Mouse (Mus musculus): Measurements from ENCODE around the gene Rgs6. TPM values are rescaled to one million over a fixed set of nuclear protein-coding genes. Genes with fewer than 3 reads are reported as not detected.

The Rgs6 gene
- total and polyA plus RNA-seq, 3 experiments, result not detected

DNA sequence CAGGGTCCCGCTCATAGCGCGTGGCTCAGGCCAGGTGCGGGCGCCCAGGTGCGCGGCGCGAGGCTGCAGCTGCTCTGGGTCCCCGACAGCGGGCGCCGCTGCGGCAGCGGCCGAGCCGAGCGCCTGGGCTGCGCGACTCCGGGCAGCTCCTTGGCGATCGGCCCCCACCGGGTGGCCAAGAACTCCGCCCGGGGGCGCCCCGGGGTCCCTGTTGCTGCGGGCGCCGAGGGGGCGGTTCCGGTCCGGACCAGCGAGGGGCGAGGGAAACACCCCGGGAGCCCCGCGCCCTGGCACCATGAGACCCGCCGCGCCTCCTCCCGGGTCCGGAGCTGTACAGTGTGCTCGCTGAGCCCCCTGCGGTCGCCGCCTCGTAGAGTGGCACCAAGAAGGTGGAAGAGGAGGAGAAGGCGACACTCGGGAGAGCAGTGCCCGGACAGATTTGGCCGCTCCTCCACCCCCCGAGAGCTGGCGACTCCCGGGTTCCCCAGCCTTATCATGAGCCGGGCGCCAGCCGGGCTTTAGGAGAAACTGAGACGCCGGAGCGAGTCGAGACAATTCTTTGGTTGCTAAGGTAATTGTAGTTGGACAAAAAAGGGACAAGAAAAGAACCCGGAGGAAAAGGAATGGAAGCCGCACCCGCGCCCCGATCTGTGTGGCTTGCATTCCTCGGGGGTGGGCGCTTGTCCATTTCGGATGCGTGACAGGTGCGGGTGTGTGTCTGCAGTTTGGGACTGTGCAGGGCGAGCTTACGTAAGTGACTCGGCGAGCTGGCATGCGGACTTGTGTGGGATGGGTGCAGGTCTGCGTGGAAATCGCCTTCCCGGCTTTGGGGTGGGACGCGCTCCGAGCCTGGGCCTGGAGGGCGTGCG lies 29.0 kb downstream of the Rgs6 start:
- DNase-seq (ENCODE audit: extremely low read depth), result no peak
- dilution Hi-C loops (cut with MboI; ENCODE audit: extremely low pct_ligation_motif_present, extremely low pct_unique_long_range_greater_than_20kb, low sequenced_read_pairs), result no loop called here
- Histone ChIP-seq H3K4me2 (ENCODE audit: insufficient read depth, low read depth, poor library complexity, severe bottlenecking) (no peak overlapping the region), H3K4me3 (replicated peaks in 1 of 3; ENCODE audit: low read depth in 2 of 3, low read length in 2 of 3, poor library complexity in 1 of 3) (no peak overlapping the region), H3K4me1 (ENCODE audit: control insufficient read depth in 1 of 2, insufficient read depth in 2 of 2) (peaks cover 0 to 21% of the 10 kb centered on the region in 2 experiments; a peak in 2 of 4 replicates), H3K27me3 (replicated peaks) (no peaks in the 10 kb centered on the region), H3K36me3 (replicated peaks in 1 of 2; ENCODE audit: control insufficient read depth in 1 of 2, insufficient read depth in 1 of 2, low read length in 1 of 2) (no peaks in the 10 kb centered on the region), H3K27ac (ENCODE audit: insufficient read depth, low read depth) (no peak overlapping the region), H3K9me3 (replicated peaks; ENCODE audit: low read length) (no peaks in the 10 kb centered on the region), H3K9ac (ENCODE audit: insufficient read depth, low read depth) (no peak overlapping the region), H3K79me2 (replicated peaks; ENCODE audit: control insufficient read depth, extremely low read depth, insufficient read depth, poor library complexity, severe bottlenecking) (no peaks in the 10 kb centered on the region)
- in situ Hi-C loops (cut with MboI; ENCODE audit: low pct_ligation_motif_present, low pct_unique_long_range_greater_than_20kb, low sequenced_read_pairs), result no loop called here
- TF ChIP-seq MEF2A (IDR thresholded peaks at IDR 0.05; ENCODE audit: borderline replicate concordance, low read depth, low read length), result no peak
- no peak for TF ChIP-seq MAX (IDR thresholded peaks at IDR 0.05; ENCODE audit: low read length)
- TF ChIP-seq E2F4 (IDR thresholded peaks at IDR 0.05; ENCODE audit: insufficient replicate concordance, low read depth, low read length), result no peak
- no peak for TF ChIP-seq HCFC1 (IDR thresholded peaks at IDR 0.05; ENCODE audit: low read depth, low read length)
- no peak for TF ChIP-seq ZKSCAN1 (IDR thresholded peaks at IDR 0.05; ENCODE audit: borderline replicate concordance, low read depth, low read length)
- no peak for TF ChIP-seq SMC3 (IDR thresholded peaks at IDR 0.05; ENCODE audit: low read depth, low read length)
- TF ChIP-seq MAZ (IDR thresholded peaks at IDR 0.05; ENCODE audit: low read depth, low read length), result no peak
- no peak for TF ChIP-seq ZC3H11A (IDR thresholded peaks at IDR 0.05; ENCODE audit: low read depth, low read length)
- TF ChIP-seq BHLHE40 (IDR thresholded peaks at IDR 0.05; ENCODE audit: low read depth, low read length), result no peak
- TF ChIP-seq ELF1 (IDR thresholded peaks at IDR 0.05; ENCODE audit: low read depth, low read length), result no peak
- TF ChIP-seq USF1 (IDR thresholded peaks at IDR 0.05; ENCODE audit: low read depth, low read length), result no peak
- TF ChIP-seq RCOR1 (conservative IDR thresholded peaks at IDR 0.05; ENCODE audit: low read depth, low read length), result no peak
- no peak for TF ChIP-seq CHD1 (IDR thresholded peaks at IDR 0.05; ENCODE audit: low read depth, low read length)
- TF ChIP-seq ZMIZ1 (IDR thresholded peaks at IDR 0.05; ENCODE audit: low read depth, low read length), result no peak
- TF ChIP-seq POLR2AphosphoS2 (IDR thresholded peaks at IDR 0.05; ENCODE audit: low read depth, low read length), result no peak

DNA sequence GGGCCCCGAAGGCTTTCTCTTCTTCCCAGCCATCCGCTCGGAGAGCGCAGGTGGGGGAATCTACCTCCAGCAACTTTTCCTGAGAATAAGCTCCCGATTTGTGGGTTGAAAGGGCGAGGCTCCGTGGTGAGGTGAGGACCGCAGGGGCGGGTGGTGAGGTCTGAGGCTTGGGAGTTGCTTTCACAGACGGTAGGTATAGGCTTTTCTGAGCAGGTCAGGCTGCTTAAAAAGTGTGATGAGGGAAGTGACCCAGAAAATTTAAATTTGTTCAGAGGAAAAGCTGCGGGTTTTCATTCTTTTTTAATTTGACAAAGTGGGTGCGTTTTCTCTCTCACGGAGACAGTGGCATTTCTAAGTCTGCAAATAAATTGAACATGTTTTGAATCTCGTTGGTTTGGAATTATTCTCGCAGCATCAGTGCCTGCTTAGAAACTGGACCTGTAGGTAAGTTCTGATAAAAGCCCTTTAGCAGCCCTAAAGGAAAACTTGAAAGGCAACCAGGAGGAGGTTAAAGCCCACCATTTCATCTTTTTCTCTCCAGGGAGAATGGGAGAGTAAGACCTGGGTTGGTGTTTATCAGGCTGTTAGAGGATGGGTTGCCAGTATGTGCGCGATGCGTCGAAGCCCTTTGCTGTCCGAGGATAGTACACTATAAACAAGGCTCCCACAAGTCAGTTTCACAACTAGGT lies 29.7 kb downstream of the Rgs6 start:
- Histone ChIP-seq H3K36me3 (replicated peaks in 1 of 2; ENCODE audit: control insufficient read depth in 1 of 2, insufficient read depth in 1 of 2, low read length in 1 of 2) (no peaks in the 10 kb centered on the region), H3K27me3 (replicated peaks) (no peaks in the 10 kb centered on the region), H3K9ac (ENCODE audit: insufficient read depth, low read depth) (no peak overlapping the region), H3K4me3 (replicated peaks in 1 of 3; ENCODE audit: low read depth in 2 of 3, low read length in 2 of 3, poor library complexity in 1 of 3) (no peak overlapping the region), H3K4me1 (ENCODE audit: control insufficient read depth in 1 of 2, insufficient read depth in 2 of 2) (peaks cover 0 to 13% of the 10 kb centered on the region in 2 experiments; a peak in 2 of 4 replicates), H3K27ac (ENCODE audit: insufficient read depth, low read depth) (no peak overlapping the region), H3K79me2 (replicated peaks; ENCODE audit: control insufficient read depth, extremely low read depth, insufficient read depth, poor library complexity, severe bottlenecking) (no peaks in the 10 kb centered on the region), H3K4me2 (ENCODE audit: insufficient read depth, low read depth, poor library complexity, severe bottlenecking) (no peak overlapping the region), H3K9me3 (replicated peaks; ENCODE audit: low read length) (no peaks in the 10 kb centered on the region)
- no peak for DNase-seq (ENCODE audit: extremely low read depth)
- TF ChIP-seq MYC (IDR thresholded peaks at IDR 0.05; ENCODE audit: low read depth, low read length) (no peak), MAX (IDR thresholded peaks at IDR 0.05; ENCODE audit: low read length) (no peak), JUND (conservative IDR thresholded peaks at IDR 0.05; ENCODE audit: low read depth, low read length) (no peak), MEF2A (IDR thresholded peaks at IDR 0.05; ENCODE audit: borderline replicate concordance, low read depth, low read length) (no peak), ZC3H11A (IDR thresholded peaks at IDR 0.05; ENCODE audit: low read depth, low read length) (no peak), EP300 (IDR thresholded peaks at IDR 0.05; ENCODE audit: low read length) (no peak), HCFC1 (IDR thresholded peaks at IDR 0.05; ENCODE audit: low read depth, low read length) (no peak), ETS1 (conservative IDR thresholded peaks at IDR 0.05; ENCODE audit: low read depth, low read length) (no peak), KAT2A (IDR thresholded peaks at IDR 0.05; ENCODE audit: insufficient replicate concordance, low read length) (no peak), NRF1 (IDR thresholded peaks at IDR 0.05; ENCODE audit: low read depth, low read length) (no peak), SIN3A (IDR thresholded peaks at IDR 0.05; ENCODE audit: low read length) (no peak), SMC3 (IDR thresholded peaks at IDR 0.05; ENCODE audit: low read depth, low read length) (no peak), JUN (IDR thresholded peaks at IDR 0.05; ENCODE audit: insufficient read depth, low read depth, low read length) (no peak), RAD21 (IDR thresholded peaks at IDR 0.05; ENCODE audit: low read depth, low read length) (no peak), ZNF384 (IDR thresholded peaks at IDR 0.05; ENCODE audit: low read depth, low read length) (no peak), CTCF (conservative IDR thresholded peaks at IDR 0.05 in 1 of 2, IDR thresholded peaks at IDR 0.05 in 1 of 2; ENCODE audit: low read depth in 2 of 2, low read length in 2 of 2) (no peak), CHD1 (IDR thresholded peaks at IDR 0.05; ENCODE audit: low read depth, low read length) (no peak), USF2 (conservative IDR thresholded peaks at IDR 0.05; ENCODE audit: low read depth, low read length) (no peak)
- in situ Hi-C loops (cut with MboI; ENCODE audit: low pct_ligation_motif_present, low pct_unique_long_range_greater_than_20kb, low sequenced_read_pairs), result no loop called here
- dilution Hi-C loops (cut with MboI; ENCODE audit: extremely low pct_ligation_motif_present, extremely low pct_unique_long_range_greater_than_20kb, low sequenced_read_pairs), result no loop called here
